Mouse (Mus musculus): ENCODE results near the gene Mip. TPM values are rescaled to one million over a fixed set of nuclear protein-coding genes. Genes with fewer than 3 reads are reported as not detected.
A peak's percentile ranks its signal among the peaks of the same experiment; 100 is the strongest.
"Not testable (repeated sequence)": the region's sequence is repeated elsewhere in the genome, so short reads cannot be mapped to it uniquely, and the experiment has no call there.

Mip gene
- polyA plus RNA-seq, 1 experiment from 2014 or later, result not detected

DNA sequence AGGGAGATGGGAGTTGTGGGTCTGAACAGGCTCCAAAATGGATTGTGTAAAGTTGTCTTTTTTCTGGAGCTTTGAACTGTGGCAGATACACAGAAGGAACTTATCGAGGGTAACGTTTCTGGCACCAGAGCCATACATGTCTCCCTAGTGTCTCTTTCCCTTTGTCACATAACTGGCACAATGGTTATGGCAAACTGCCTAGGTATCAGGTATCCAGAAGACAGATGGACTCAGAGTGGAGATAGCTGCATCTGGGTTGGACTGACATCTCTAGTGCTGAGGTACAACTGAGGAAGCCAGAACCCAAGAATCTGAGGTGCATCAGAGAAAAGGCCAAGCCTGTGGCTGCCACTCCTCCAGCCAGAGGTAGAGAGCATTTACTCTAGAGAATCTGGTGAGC, 15.5 kb upstream of the Mip start:
- Histone ChIP-seq H3K36me3 (ENCODE audit: insufficient read depth, low read length) (peaks cover 6% of the 10 kb centered on the region; the same call in 1 of the 2 replicates), H3K4me2 (replicated peaks; ENCODE audit: low read depth, low read length) (no peak overlapping the region)
- 82% methylated on average over 2 of the region's 2 CpGs for WGBS

DNA sequence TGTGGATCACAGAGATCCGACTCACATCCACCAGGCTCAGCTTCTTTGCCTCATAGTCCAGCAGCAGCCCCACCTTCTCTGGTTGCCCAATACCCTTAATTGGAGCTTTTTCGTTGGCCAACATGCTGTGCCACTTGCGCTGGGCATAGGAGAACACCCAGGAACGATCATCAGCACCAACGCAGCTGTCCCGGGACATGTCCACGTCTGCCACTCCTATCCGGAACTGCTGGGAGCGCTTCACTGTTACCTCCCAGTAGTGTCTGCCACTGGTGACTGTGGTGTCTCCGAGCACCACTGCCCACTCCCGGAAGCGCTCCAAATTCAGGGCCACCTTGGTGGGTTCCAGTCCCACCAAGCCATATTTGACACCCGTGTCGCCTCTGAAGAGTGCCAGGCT, 14.7 kb upstream of the Mip start:
- WGBS, result 20% methylated on average over 14 of the region's 14 CpGs

More for the DNA sequence above, 15.5 kb upstream of the Mip start:
- H3K27me3 ChIP-seq (ENCODE audit: insufficient read depth, low read length), result peaks cover 5% of the 10 kb centered on the region; the same call in 1 of the 2 replicates
- no peak overlapping the region for H3K9ac ChIP-seq (replicated peaks; ENCODE audit: low read length)
- H3K27ac ChIP-seq (ENCODE audit: low read length), result no peak overlapping the region
- H3K9me3 ChIP-seq (ENCODE audit: low read length), result no peaks in the 10 kb centered on the region
- no peak overlapping the region for H3K4me3 ChIP-seq (ENCODE audit: low read length)
- no peak for ATAC-seq (ENCODE audit: low FRiP score, low TSS enrichment)
- peaks cover 21% of the 10 kb centered on the region for H3K4me1 ChIP-seq (ENCODE audit: insufficient read depth, low read length)

DNA sequence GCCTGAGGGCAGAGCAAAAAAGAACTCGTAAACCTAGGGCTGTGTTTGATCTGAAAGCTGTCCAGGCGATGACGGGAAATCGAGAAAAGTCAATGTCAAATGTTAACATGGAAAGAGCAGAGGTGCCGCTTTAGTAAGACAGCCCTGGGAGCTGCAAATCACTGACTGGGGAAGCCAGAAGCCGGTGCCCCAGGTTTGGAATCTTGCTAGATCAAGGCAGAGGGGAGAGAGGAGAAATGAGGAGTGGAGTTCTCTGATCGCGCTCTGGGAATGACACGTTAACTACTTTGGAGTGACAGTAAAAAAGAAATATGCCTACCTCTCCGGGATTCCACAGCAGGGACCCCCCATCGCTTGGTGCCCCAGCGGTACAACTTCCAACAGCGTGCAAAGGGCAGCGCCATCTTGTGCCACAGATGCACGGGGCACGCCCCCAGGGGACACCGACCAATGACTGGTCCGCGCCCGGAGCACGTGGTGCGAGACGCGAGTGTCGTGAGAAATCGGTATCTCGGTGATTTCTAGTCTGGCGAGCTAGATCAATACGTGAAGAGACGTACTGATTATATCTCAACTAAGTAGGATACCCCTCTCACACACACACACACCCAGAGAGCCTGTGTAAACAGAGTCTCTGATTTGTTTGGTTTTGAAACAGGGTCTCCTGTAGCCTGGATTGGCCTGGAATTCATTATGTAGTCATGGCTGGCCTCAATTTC, 14.1 kb upstream of the Mip start, which contains the start of gene Spryd4:
Gene Spryd4, minus strand, starts transcription at position 418 of the 719 bp plus-strand sequence.
- Histone ChIP-seq H3K4me1 (ENCODE audit: insufficient read depth, low read length) (peaks cover 21% of the 10 kb centered on the region), H3K9me3 (ENCODE audit: low read length) (no peaks in the 10 kb centered on the region), H3K4me2 (replicated peaks; ENCODE audit: low read depth, low read length) (peak within 1 kb of the TSS; percentile 97), H3K4me3 (ENCODE audit: low read length) (peak within 1 kb of the TSS; percentile 76), H3K36me3 (ENCODE audit: insufficient read depth, low read length) (peaks cover 2% of the 10 kb centered on the region; the same call in 1 of the 2 replicates), H3K9ac (replicated peaks; ENCODE audit: low read length) (peak within 1 kb of the TSS; percentile 82), H3K27ac (ENCODE audit: low read length) (peak within 1 kb of the TSS; percentile 41; the same call in 1 of the 2 replicates), H3K27me3 (ENCODE audit: insufficient read depth, low read length) (peaks cover 5% of the 10 kb centered on the region; the same call in 1 of the 2 replicates)
- under 1% methylated on average over 30 of the region's 30 CpGs for WGBS
- ATAC-seq (ENCODE audit: low FRiP score, low TSS enrichment), result peak; percentile 91

More for the DNA sequence above, 14.7 kb upstream of the Mip start:
- Histone ChIP-seq H3K27me3 (ENCODE audit: insufficient read depth, low read length) (peaks cover 5% of the 10 kb centered on the region; the same call in 1 of the 2 replicates), H3K9me3 (ENCODE audit: low read length) (no peaks in the 10 kb centered on the region), H3K9ac (replicated peaks; ENCODE audit: low read length) (peak overlapping the region; percentile 82), H3K36me3 (ENCODE audit: insufficient read depth, low read length) (peaks cover 6% of the 10 kb centered on the region; the same call in 1 of the 2 replicates), H3K27ac (ENCODE audit: low read length) (0 out of 2 replicates have a peak overlapping the region, but pooled peaks have one; percentile 23), H3K4me1 (ENCODE audit: insufficient read depth, low read length) (peaks cover 21% of the 10 kb centered on the region), H3K4me3 (ENCODE audit: low read length) (peak overlapping the region; percentile 76), H3K4me2 (replicated peaks; ENCODE audit: low read depth, low read length) (peak overlapping the region; percentile 97)
- peak; percentile 37; the same call in 1 of the 2 replicates for ATAC-seq (ENCODE audit: low FRiP score, low TSS enrichment)

DNA sequence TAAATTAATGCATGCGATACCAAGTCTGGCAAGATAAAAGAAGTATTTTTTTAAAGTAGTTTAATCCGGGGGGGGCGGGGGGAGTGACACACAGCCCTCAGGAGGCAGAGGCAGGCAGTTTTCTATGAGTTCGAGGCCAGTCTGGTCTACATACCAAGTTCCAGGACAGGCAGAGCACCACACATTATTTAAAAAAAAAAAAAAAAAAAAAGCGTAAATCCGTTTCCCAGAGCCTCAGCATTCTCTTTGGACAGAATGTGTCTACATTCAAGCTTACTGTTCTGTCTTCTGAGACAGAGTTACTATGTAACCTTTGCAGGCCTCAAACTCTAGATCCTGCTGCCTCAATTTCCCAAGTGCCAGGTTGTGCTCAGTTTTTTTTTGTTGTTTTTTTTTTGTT, 13.5 kb upstream of the Mip start:
- no peak for ATAC-seq (ENCODE audit: low FRiP score, low TSS enrichment)
- H3K27ac ChIP-seq (ENCODE audit: low read length), result peak overlapping the region; percentile 41; the same call in 1 of the 2 replicates

DNA sequence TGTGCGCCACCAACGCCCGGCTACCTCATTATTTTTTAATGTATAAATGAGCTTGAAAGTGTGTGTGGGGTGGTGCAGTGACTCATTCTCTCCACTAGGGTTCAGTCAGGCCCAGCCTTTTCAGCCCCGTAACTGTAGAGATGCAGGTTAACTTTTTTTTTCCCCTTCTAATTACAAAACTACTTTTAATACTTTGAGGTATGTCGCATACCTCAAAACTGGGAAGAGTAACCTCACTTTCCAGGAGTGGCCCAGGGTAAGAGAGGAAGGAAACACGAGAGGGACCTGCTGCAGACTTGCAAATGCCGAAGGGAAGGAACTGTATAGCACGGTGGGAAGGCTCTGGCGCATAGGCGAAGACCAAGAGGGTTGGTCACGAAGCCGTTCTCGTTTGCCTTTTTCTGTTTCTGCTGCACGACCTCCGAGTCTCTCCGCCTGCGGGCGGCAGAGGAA, 12.7 kb upstream of the Mip start:
- H3K4me1 ChIP-seq (ENCODE audit: insufficient read depth, low read length), result peaks cover 21% of the 10 kb centered on the region
- peak overlapping the region; percentile 70 for H3K9ac ChIP-seq (replicated peaks; ENCODE audit: low read length)
- H3K27me3 ChIP-seq (ENCODE audit: insufficient read depth, low read length), result peaks cover 5% of the 10 kb centered on the region; the same call in 1 of the 2 replicates
- WGBS, result under 1% methylated on average over 18 of the region's 18 CpGs
- H3K4me3 ChIP-seq (ENCODE audit: low read length), result peak overlapping the region; percentile 45
- ATAC-seq (ENCODE audit: low FRiP score, low TSS enrichment), result peak; percentile 59
- peak overlapping the region; percentile 72 for H3K4me2 ChIP-seq (replicated peaks; ENCODE audit: low read depth, low read length)
- no peaks in the 10 kb centered on the region for H3K36me3 ChIP-seq (ENCODE audit: insufficient read depth, low read length)
- H3K9me3 ChIP-seq (ENCODE audit: low read length), result no peaks in the 10 kb centered on the region
- H3K27ac ChIP-seq (ENCODE audit: low read length), result peak overlapping the region; percentile 43; the same call in 1 of the 2 replicates

More for the DNA sequence above, 13.5 kb upstream of the Mip start:
- Histone ChIP-seq H3K36me3 (ENCODE audit: insufficient read depth, low read length) (no peaks in the 10 kb centered on the region; the same call in 1 of the 2 replicates), H3K27me3 (ENCODE audit: insufficient read depth, low read length) (peaks cover 5% of the 10 kb centered on the region; the same call in 1 of the 2 replicates), H3K9ac (replicated peaks; ENCODE audit: low read length) (peak overlapping the region; percentile 82), H3K9me3 (ENCODE audit: low read length) (no peaks in the 10 kb centered on the region), H3K4me2 (replicated peaks; ENCODE audit: low read depth, low read length) (peak overlapping the region; percentile 97), H3K4me3 (ENCODE audit: low read length) (peak overlapping the region; percentile 76), H3K4me1 (ENCODE audit: insufficient read depth, low read length) (peaks cover 21% of the 10 kb centered on the region)
- 56% methylated on average over 6 of the region's 6 CpGs for WGBS

DNA sequence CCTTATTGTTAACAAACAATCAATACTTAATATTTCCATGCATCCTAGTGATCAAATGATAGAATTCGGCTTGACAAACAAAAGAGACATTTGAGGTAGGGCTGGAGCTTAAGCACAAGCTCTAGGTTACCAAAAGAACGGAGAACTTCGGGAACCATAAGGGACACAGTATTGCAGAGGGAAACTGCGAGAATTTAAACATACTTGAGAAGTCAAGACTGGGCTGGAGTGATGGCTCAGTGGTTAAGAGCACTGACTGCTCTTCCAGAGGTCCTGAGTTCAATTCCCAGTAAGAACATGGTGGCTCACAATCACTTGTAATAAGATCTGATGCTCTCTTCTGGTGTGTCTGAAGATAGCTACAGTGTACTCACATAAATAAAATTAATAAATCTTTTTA, 11.5 kb upstream of the Mip start:
- not testable (repeated sequence) for H3K9me3 ChIP-seq (ENCODE audit: low read length); H3K9ac ChIP-seq (replicated peaks; ENCODE audit: low read length); H3K27ac ChIP-seq (ENCODE audit: low read length); H3K36me3 ChIP-seq (ENCODE audit: insufficient read depth, low read length); H3K27me3 ChIP-seq (ENCODE audit: insufficient read depth, low read length); H3K4me3 ChIP-seq (ENCODE audit: low read length); ATAC-seq (ENCODE audit: low FRiP score, low TSS enrichment); H3K4me2 ChIP-seq (replicated peaks; ENCODE audit: low read depth, low read length)
- H3K4me1 ChIP-seq (ENCODE audit: insufficient read depth, low read length), result peaks cover 21% of the 10 kb centered on the region
- 89% methylated on average over 4 of the region's 4 CpGs for WGBS

DNA sequence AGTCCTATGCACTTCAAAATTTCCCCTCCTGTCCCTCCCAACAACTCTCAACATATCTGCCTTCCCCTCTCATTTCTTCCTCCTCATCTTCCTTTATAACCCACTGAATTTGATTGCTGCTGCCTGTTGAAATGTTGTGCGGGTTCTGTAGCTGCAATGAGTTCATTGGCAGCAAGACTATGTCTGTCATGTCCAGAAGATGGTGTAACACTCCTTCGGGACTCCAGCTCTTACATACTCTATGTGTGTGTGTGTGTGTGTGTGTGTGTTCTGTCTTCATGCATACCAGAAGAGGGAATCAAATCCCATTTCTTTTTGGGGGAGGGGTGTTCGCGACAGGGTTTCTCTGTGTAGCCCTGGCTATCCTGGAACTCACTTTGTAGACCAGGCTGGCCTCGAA, 10.7 kb upstream of the Mip start:
- peaks cover 5% of the 10 kb centered on the region; the same call in 1 of the 2 replicates for H3K27me3 ChIP-seq (ENCODE audit: insufficient read depth, low read length)
- 75% methylated on average over 5 of the region's 5 CpGs for WGBS

DNA sequence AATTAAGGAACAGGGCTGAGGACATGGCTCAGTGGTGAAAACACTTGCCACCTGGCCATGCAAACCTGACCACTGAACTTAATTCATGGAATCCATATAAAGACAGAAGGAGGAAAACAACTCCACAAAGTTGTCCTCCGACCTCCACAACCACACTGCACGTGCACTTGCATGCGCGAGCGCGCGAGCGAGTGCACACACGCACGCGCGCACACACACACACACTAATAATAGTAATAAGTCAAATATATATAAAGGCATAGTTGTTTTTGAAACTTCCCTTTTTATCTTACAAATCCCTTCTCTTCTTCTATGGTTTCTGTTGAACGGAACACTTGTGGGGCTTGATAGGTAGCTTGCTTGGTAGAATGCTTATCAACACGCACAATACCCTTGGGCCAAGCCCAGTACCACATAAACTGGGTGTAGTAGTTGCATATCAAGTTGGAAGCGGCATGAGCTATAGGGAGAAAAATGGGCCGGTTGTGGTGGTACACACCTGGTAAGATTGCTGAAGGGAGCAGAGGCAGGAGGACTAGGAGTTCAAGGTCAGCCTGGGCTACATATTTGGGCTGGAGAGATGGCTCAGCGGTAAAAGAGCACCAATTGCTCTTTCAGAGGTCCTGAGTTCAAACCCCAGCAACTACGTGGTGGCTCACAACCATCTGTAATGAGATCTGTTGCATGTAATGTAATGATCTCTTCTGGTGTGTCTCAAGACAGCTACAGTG, 7.1 kb upstream of the Mip start:
- Histone ChIP-seq H3K27ac (ENCODE audit: low read length) (no peak overlapping the region), H3K4me1 (ENCODE audit: insufficient read depth, low read length) (no peaks in the 10 kb centered on the region), H3K27me3 (ENCODE audit: insufficient read depth, low read length) (peaks cover 1% of the 10 kb centered on the region; the same call in 1 of the 2 replicates), H3K9me3 (ENCODE audit: low read length) (no peaks in the 10 kb centered on the region), H3K4me3 (ENCODE audit: low read length) (no peak overlapping the region), H3K9ac (replicated peaks; ENCODE audit: low read length) (no peak overlapping the region), H3K36me3 (ENCODE audit: insufficient read depth, low read length) (no peaks in the 10 kb centered on the region), H3K4me2 (replicated peaks; ENCODE audit: low read depth, low read length) (no peak overlapping the region)
- no peak for ATAC-seq (ENCODE audit: low FRiP score, low TSS enrichment)
- 93% methylated on average over 18 of the region's 18 CpGs for WGBS

More for the DNA sequence above, 10.7 kb upstream of the Mip start:
- no peak overlapping the region for H3K27ac ChIP-seq (ENCODE audit: low read length)
- no peak for ATAC-seq (ENCODE audit: low FRiP score, low TSS enrichment)
- H3K36me3 ChIP-seq (ENCODE audit: insufficient read depth, low read length), result no peaks in the 10 kb centered on the region
- H3K4me3 ChIP-seq (ENCODE audit: low read length), result no peak overlapping the region
- no peak overlapping the region for H3K9ac ChIP-seq (replicated peaks; ENCODE audit: low read length)
- H3K4me1 ChIP-seq (ENCODE audit: insufficient read depth, low read length), result peaks cover 21% of the 10 kb centered on the region
- H3K4me2 ChIP-seq (replicated peaks; ENCODE audit: low read depth, low read length), result no peak overlapping the region
- no peaks in the 10 kb centered on the region for H3K9me3 ChIP-seq (ENCODE audit: low read length)

DNA sequence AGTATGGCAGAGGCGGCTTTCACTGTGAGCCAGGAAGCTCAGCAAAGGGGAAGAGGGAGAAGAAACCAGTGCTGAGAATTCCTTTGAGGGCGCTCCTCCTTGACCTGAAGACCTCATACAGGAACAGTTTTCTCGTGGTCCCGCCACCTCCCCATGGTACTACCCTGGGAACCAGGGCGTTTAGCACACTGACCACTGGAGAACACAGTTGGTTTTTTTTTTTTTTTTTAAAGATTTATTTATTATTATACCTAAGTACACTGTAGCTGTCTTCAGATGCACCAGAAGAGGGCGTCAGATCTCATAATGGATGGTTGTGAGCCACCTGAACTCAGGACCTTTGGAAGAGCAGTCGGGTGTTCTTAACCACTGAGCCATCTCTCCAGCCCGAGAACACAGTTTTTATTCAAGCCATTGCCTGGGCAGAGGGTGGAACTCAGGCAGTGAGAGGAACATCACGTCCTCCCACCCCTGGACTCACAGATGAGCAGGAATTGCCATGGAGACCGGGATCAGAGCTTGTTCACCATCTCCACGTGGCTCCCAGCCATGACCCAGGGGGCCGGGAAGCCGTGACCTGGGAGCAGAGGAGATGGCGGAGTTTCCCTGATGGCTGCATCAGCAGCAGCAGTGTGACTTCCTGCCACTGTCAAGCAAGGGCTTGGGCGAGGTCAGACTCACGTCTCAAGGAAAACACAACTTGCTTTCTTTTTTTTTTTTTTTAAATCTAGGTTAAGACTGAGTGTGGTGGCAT, 3.9 kb upstream of the Mip start:
- Histone ChIP-seq H3K9me3 (ENCODE audit: low read length) (no peaks in the 10 kb centered on the region), H3K9ac (replicated peaks; ENCODE audit: low read length) (no peak overlapping the region), H3K27me3 (ENCODE audit: insufficient read depth, low read length) (no peaks in the 10 kb centered on the region), H3K4me1 (ENCODE audit: insufficient read depth, low read length) (no peaks in the 10 kb centered on the region), H3K27ac (ENCODE audit: low read length) (no peak overlapping the region), H3K4me3 (ENCODE audit: low read length) (no peak overlapping the region), H3K36me3 (ENCODE audit: insufficient read depth, low read length) (no peaks in the 10 kb centered on the region), H3K4me2 (replicated peaks; ENCODE audit: low read depth, low read length) (no peak overlapping the region)
- no peak for ATAC-seq (ENCODE audit: low FRiP score, low TSS enrichment)
- WGBS, result 48% methylated on average over 16 of the region's 16 CpGs
